Mouse (Mus musculus) testis, postnatal 10 days (tissue): ENCODE results near the gene Vapb.
A peak's percentile ranks its signal among the peaks of the same experiment; 100 is the strongest.
"Not testable (repeated sequence)": the region's sequence is repeated elsewhere in the genome, so short reads cannot be mapped to it uniquely, and the experiment has no call there.

ENCODE experiments used
- DNase-seq: peaks from one replicate; pipeline ENCODE4 v3.0.0; 2021; ENCODE audit warnings: low spot score

Gene Vapb

GRCm38 (mm10) chr2:173737222-173737989 is at the start of gene Vapb:
Vapb (plus strand) TSS chr2:173737511.
- peak; percentile 100 for DNase-seq

- DNase-seq: no peak
These were observed 47.5 kb upstream of the Vapb start for GRCm38 (mm10) chr2:173689835-173690234.

GRCm38 (mm10) chr2:173691748-173692147 is 45.6 kb upstream of the Vapb start:
- DNase-seq: no peak

GRCm38 (mm10) chr2:173692693-173693092 is 44.6 kb upstream of the Vapb start:
- no peak for DNase-seq

GRCm38 (mm10) chr2:173698850-173699249 is 38.5 kb upstream of the Vapb start:
- no peak for DNase-seq

GRCm38 (mm10) chr2:173702096-173702866 is 35.0 kb upstream of the Vapb start:
- DNase-seq: peak; percentile 63

GRCm38 (mm10) chr2:173702867-173703237 is 34.5 kb upstream of the Vapb start:
- no peak for DNase-seq

- DNase-seq: no peak
These were observed 31.3 kb upstream of the Vapb start for GRCm38 (mm10) chr2:173705827-173706551.

- not testable (repeated sequence) for DNase-seq
These were observed 29.7 kb upstream of the Vapb start for GRCm38 (mm10) chr2:173707626-173708025.

- DNase-seq: no peak
These were observed 27.1 kb upstream of the Vapb start for GRCm38 (mm10) chr2:173710193-173710592.

- DNase-seq: no peak
These were observed 24.7 kb upstream of the Vapb start for GRCm38 (mm10) chr2:173712656-173713055.

- DNase-seq: no peak
These were observed 24.1 kb upstream of the Vapb start for GRCm38 (mm10) chr2:173713241-173713640.

- no peak for DNase-seq
These were observed 22.6 kb upstream of the Vapb start for GRCm38 (mm10) chr2:173714620-173715218.

- no peak for DNase-seq
These were observed 20.3 kb upstream of the Vapb start for GRCm38 (mm10) chr2:173716966-173717365.

- not testable (repeated sequence) for DNase-seq
These were observed 18.2 kb upstream of the Vapb start, which contains the start of gene 1700010B08Rik for GRCm38 (mm10) chr2:173719115-173719514. 1700010B08Rik (plus strand) TSS chr2:173719415.

GRCm38 (mm10) chr2:173722251-173722857 is 15.0 kb upstream of the Vapb start:
- no peak for DNase-seq

GRCm38 (mm10) chr2:173724382-173724781 is 12.9 kb upstream of the Vapb start:
- no peak for DNase-seq

GRCm38 (mm10) chr2:173724940-173725807 is 12.1 kb upstream of the Vapb start:
- no peak for DNase-seq

- no peak for DNase-seq
These were observed 11.5 kb upstream of the Vapb start for GRCm38 (mm10) chr2:173725819-173726218.

- DNase-seq: no peak
These were observed 6.8 kb upstream of the Vapb start for GRCm38 (mm10) chr2:173730444-173730966.
